Mouse (Mus musculus) spleen, embryonic (tissue): ENCODE data around the gene Snx11.

Experiments used
- CTCF ChIA-PET: fragments of 350-600 bp; sonication (Branson Sonifier 250); formaldehyde crosslinking; loops from one replicate; lab custom pipeline; 2022; lab: Charles Lee

Snx11 gene

DNA sequence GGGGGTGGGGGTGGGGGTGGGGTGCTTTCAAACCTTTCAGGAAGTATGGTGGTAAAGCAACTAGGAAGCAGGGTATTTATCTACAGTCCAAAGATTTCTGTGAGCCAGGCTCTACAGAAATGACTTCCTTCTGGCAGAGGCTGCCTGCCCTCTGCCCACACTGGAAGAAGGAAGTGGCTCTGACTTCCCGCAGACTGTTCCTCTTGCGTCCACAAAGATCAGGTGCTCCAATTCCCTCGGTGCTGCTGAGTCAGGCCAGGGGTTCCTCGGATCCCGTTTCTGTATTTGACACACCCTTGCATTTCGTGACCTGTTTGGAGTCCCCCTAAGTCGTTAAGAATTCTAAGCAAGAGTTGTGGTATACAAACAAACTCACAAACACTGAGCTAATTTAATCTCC lies 11.7 kb downstream of the Snx11 start:
- CTCF ChIA-PET: interaction anchor here (0.6 kb wide), 2 partner anchors 22 to 416 kb away, joined by 3 to 6 read pairs; no protein-coding TSS in a partner anchor

DNA sequence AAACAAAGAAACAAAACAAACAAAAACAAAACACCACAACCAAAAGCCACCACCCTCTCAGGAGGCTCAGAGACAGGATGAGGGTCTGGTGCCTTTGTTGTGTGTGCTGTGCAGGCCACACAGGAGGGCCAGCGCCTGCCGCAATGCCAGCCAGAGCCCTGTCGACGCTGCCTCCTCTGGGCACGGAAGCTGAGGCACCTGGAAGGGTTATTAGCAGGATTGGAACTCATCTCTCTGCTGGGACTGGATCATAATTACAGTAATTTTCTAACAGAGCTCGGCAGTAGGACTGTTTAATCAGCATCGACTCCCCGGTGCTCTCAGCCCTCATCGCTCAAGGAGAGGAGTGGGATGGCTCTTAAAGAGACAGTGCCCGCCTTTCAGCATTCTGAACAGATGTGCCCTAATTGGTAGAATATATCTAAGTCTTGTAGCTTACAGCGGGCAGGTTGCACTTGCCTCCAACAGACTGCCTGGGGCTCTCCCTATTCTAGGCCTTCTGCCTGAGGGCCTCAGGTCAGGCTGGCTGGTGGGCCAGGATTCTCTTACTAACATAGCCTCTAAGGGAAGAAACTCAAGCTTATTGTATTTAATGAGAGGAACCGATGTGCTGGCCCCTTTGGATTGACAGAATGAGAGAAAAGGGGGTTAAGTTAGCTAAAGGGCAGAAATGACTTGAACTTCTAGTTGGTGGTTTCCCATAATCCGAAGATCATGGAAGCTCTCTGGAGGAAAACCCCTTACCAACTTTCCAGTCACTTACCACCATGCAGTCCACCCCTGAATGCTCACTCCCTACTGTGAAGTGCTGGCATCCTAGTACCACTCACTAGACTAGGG lies 12.6 kb downstream of the Snx11 start:
- CTCF ChIA-PET: interaction anchor here (0.6 to 0.9 kb wide), 2 partner anchors 96 to 417 kb away, joined by 3 read pairs; no protein-coding TSS in a partner anchor

- CTCF ChIA-PET: interaction anchor here (0.5 to 0.6 kb wide), 3 partner anchors 8 to 729 kb away, joined by 3 to 6 read pairs (median 4); no protein-coding TSS in a partner anchor
These were observed 14.5 kb downstream of the Snx11 start for GRCm38 (mm10) chr11:96762742-96763470.

GRCm38 (mm10) chr11:96761984-96762383 lies 15.4 kb downstream of the Snx11 start:
- CTCF ChIA-PET: no interaction called here

- CTCF ChIA-PET: no interaction called here
These were observed 17.3 kb downstream of the Snx11 start for GRCm38 (mm10) chr11:96760042-96760441.

DNA sequence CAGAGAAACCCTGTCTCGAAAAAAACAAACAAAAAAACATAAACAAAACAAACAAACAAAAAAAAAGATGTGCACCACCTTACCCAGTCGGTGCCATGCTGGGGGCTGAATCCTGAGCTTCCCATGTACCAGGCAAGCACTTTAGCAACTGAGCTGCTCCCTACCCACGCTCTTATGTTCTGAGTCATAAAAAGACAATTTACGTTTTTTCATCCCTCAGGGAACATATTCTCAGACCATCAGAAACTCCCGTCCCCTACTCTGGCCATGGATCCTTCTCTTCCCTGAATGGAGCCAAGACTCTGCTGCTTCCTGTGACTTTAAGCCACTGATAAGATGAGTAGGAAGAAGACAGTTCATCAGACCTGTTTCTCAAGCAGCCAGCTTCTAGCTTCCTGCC lies 19.0 kb downstream of the Snx11 start:
- CTCF ChIA-PET: interaction anchor here (0.6 kb wide), 1 partner anchor 478 kb away, joined by 3 read pairs; no protein-coding TSS in a partner anchor

GRCm38 (mm10) chr11:96757421-96757820 lies 19.9 kb downstream of the Snx11 start:
- CTCF ChIA-PET: interaction anchor here (0.5 to 1.0 kb wide), 3 partner anchors 20 to 475 kb away, joined by 3 to 5 read pairs (median 3); partner anchors contain the start of gene Hoxb8

GRCm38 (mm10) chr11:96755298-96755697 lies 22.1 kb downstream of the Snx11 start:
- CTCF ChIA-PET: no interaction called here

- CTCF ChIA-PET: interaction anchor here (0.6 kb wide), 1 partner anchor 34 kb away, joined by 3 read pairs; no protein-coding TSS in a partner anchor
These were observed 29.8 kb downstream of the Snx11 start for GRCm38 (mm10) chr11:96747555-96747954.

- CTCF ChIA-PET: no interaction called here
These were observed 30.7 kb downstream of the Snx11 start for GRCm38 (mm10) chr11:96746648-96747047.

DNA sequence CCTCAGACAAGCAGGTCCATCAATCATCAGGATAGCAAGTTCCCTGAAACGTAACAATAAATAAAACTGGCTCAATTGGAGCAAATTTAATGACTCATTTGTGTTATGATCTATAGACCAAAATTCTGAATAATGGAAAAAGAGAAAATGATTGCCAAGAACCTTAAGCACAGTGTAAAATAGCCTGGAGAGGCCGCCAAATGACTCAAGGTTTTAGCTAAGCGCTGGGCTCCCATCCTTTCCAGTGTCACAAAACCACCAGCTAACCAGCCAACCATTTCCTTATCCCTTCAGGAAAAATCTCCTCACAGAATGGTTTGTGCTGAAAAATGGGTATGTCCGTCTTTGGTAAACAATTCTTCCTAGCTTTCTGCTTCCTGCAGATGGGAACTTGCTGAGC lies 33.5 kb downstream of the Snx11 start:
- CTCF ChIA-PET: no interaction called here

DNA sequence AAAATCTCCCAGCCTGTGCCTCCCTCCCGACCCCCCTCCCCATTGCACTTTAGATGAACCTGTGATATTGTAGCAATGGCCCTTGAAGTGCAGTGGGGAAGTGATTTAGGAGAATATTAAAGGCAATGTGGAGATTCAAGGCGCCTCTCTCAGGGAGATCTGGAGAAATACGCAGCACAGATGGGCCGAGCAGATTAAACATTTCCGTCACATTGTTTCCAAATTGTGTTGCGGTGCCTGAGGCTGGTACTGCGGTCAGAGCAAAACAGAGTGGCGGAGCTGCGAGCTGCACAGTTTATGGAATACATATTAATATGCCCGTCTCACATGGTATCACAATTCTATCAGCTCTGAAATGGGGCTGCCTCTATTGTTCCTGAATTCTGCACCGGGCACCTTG lies 34.4 kb downstream of the Snx11 start:
- CTCF ChIA-PET: no interaction called here

DNA sequence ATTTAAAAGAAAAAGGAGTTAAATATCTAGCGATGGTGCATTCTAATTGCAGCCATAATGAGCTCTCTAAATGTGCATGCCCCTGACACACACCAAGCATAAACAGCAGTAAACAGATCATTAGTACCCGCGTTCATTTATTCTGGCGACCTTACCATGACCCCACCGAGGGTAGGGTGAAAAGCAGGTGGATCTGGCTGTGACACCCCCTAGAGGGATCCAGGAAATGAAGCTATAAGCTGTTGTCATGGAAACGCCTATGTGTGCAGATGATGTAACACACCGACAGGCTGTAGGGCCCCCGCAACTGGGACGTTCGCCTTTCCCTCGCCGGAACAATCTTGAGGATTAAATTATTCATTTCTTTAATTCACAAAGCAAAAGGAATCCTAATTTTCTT lies 35.4 kb downstream of the Snx11 start:
- CTCF ChIA-PET: interaction anchor here (0.7 kb wide), 1 partner anchor 214 kb away, joined by 6 read pairs; no protein-coding TSS in a partner anchor

DNA sequence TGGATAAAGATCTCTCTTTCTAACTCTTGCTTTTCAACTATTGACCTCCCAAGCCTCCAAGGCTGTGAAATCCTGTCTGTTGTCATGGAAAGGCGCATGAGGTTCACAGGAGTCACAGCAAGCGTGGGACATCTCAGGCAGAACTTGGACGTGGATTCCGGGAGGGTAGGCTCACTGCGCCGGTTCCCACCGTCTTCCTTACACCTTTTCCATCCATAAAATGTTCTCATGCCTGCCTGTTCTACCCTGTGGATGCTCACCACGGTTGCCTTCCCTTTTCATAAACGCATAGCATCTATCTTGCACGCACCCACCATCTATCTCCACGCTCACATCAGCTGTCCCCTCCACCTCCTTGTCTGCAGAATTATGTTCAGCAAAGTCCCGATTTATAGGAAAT lies 36.6 kb downstream of the Snx11 start:
- CTCF ChIA-PET: no interaction called here

GRCm38 (mm10) chr11:96737673-96738471 lies 39.5 kb downstream of the Snx11 start:
- CTCF ChIA-PET: no interaction called here

DNA sequence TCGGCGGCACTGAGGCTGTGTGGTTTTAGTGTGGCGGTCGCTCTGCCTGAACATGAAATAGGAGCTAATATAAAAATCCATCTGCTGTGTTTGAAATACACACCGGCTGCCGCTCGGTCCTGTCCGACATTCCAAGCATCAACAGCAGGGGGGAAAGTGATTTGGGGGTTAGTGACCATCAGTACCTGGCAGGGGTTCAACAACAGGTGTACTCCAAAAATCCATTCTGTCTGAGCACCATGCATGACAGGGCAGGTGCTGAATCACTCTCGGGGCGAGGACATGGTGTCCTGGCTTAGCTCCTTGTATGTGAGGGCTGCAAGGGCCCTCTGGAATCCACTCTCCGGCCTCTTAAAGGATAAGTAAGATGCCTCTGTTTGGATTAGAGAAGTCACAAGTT lies 41.0 kb downstream of the Snx11 start:
- CTCF ChIA-PET: no interaction called here

DNA sequence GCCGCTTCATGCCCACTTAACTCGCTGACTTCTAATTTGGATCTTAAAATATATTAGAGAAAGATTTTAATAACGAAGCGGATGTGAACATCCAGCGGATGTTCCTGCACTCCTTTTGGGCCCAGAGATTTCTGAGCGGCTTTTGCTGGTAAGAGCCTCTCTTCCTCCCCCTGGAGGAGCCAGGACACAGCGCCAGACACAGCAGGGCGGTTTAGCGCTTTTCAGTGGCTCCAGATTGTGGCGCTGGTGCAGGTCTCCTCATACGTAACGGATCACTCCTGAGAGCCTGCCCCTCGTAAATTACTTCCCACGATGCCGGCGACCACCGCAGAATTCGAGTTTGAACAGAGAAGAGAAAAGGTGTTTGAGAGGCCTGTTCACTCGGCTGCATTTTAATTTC lies 41.5 kb downstream of the Snx11 start:
- CTCF ChIA-PET: no interaction called here

DNA sequence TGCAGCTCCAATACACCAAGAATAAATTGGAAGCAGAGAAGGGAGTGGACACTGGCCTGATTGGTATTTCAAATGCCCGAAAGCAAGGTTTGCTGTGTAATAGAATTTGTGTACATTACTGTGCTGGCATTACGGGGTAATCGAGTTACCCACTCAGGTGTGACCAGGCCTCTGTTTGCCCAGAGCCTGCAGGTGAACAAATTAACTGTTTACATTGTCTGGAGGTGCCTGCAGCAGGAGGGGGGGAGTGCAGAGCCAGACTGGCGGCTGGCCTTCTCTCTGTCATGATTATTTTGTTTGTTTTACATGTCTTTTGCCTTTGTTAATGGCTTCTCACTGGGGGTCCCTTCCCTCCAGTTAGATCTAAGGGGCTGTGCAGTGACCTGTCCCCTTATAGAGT lies 44.7 kb downstream of the Snx11 start:
- CTCF ChIA-PET: interaction anchor here (0.6 kb wide), 1 partner anchor 189 kb away, joined by 3 read pairs; no protein-coding TSS in a partner anchor

DNA sequence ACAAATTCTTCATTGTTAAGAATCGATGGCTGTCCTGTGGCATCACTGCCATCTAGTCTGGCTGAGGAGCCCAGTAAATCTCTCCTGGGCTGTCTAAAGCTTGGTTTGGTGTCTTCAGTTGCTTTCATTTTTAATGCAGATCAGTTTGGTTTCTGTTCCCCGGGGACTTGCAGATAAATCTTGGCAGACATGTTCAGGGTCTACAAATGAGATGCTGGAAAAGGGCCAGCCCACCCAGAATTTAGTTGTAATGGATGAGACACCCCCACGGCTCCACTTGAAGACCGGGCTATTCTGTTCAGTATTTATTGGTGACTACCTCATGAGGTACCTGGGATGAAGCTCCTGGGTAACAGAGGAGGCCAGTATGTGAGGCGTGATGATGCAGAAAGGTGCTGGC lies 47.0 kb downstream of the Snx11 start:
- CTCF ChIA-PET: no interaction called here

DNA sequence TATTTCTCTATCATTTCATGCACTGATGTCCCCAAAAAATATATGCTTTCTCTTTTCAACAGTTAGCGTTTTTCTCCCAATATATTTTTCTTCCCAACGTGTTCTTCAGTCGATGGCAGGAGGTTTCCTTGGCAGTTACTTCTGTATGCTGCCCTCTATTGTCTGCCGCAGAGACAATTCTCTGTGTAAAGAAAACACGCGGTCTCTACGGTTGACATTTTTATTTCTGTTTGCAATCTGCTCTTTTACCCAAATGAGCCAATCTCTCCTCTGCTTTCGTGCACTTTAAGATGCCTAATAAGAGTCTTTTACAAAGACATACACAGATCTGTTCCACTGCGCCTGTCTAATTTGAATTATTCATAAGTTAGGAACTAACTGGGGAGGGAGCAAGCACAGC lies 47.9 kb downstream of the Snx11 start:
- CTCF ChIA-PET: no interaction called here

DNA sequence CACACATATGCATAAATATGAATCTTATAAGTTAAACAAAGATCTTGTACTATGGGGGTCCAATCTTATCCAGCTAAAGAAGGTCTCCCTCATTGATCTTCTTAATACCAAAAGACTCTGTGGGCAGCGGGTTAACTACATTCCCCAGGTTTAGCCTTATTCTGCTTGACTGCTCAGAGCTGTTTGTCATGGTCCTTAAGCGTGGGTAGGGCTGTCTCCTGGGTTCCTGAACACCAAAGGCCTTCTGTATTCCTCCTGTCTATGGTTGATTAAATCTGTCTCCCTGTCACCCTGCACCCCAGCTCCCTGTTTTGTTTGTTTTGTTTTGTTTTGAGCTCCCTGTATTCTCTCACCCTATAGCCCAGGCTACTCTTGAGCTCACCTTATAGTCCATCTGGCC lies 48.8 kb downstream of the Snx11 start:
- CTCF ChIA-PET: interaction anchor here (0.7 kb wide), 1 partner anchor 928 kb away, joined by 3 read pairs; no protein-coding TSS in a partner anchor
